In the genomic region with DNA sequence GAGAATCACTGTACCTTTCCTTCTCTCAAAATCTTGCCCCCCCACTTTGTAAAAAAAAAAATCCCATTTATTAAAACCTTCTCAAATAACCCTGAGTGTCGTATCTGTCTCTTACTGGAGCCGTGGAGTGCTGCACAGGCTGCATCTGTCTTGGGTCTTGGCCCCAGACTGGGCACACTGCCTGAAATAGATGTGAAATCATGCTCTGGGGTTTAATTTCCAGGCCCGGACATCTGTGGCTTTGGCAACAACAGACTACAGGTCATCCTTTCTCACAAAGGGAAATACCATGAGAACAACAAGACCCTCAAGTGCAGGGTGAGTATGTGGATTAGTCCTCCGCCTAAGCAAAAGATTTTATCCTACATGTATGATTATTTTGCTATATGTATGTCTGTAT, we compare ENCODE assay signal across 9 mouse cellular contexts. TPM values are rescaled to one million over a fixed set of nuclear protein-coding genes. Genes with fewer than 3 reads are reported as not detected.
A peak's percentile ranks its signal among the peaks of the same experiment; 100 is the strongest.
DNase-seq lines count a peak whose midpoint lies in the region.
"Had no signal": no experiment of that assay in that cellular context is flagged by ENCODE, and none has a peak within 500 bp of the region (broad histone marks: within the 10 kb centered on the region; RNA-seq: fewer than 3 reads in every experiment).

No protein-coding gene starts in this region.

- intact Hi-C loops in heart, postnatal 10 days (cut with DNase I): no loop called here

- DNase-seq in adrenal gland, postnatal 10 days: peak; percentile 64
- DNase-seq in adrenal gland, adult 8-10 months: no peak
- peak; percentile 54 for DNase-seq in ovary, postnatal 14 days (ENCODE audit: low spot score)
- no peak for DNase-seq in ovary, postnatal 36 days (ENCODE audit: low spot score)
- peak; percentile 82 for DNase-seq in heart, postnatal 10 days
- peak; percentile 73 for DNase-seq in testis, postnatal 14 days (ENCODE audit: low spot score)
- no peak for DNase-seq in frontal cortex, postnatal 36 days (ENCODE audit: low spot score in 2 of 2)
- no peak for DNase-seq in right cerebral cortex, postnatal 4 days

RNA-seq across cellular contexts. Expression of gene Calr4, which starts 7.6 kb away (rescaled TPM):
- 1 to 10 TPM in 1 of 2 experiments, under 1 TPM in 1; 0.90 to 1.8 TPM for total RNA-seq in adrenal gland, postnatal 10 days (2021)
- total RNA-seq in adrenal gland, adult 8-10 months (2022): under 1 TPM; 0.17 to 0.48 (median 0.35) TPM
- total RNA-seq in heart, postnatal 10 days (2021): under 1 TPM in 1 of 2 experiments, not detected in 1; 0.22 TPM
- total RNA-seq: common myeloid progenitor, adult 5-6 weeks had no signal

RNA-seq across cellular contexts. Expression of gene Eps15, which starts 38.1 kb away (rescaled TPM):
- 10 to 100 TPM; 59.2 to 60.8 TPM for total RNA-seq in adrenal gland, postnatal 10 days (2021)
- total RNA-seq in adrenal gland, adult 8-10 months (2022): 100 to 1,000 TPM in 2 of 4 experiments, 10 to 100 TPM in 2; 75.8 to 118 (median 94.2) TPM
- 10 to 100 TPM; 51.5 to 54.9 TPM for total RNA-seq in heart, postnatal 10 days (2021)

RNA-seq across cellular contexts. Expression of gene Osbpl9, which starts 39.9 kb away (rescaled TPM):
- total RNA-seq in adrenal gland, postnatal 10 days (2021): 100 to 1,000 TPM; 149 to 153 TPM
- 100 to 1,000 TPM; 123 to 159 (median 148) TPM for total RNA-seq in adrenal gland, adult 8-10 months (2022)
- total RNA-seq in heart, postnatal 10 days (2021): 10 to 100 TPM; 86.2 to 92.2 TPM

Comparison
In these comparisons a context has a peak if more than half of its experiments do, and no peak if none do; other contexts are left out.
1. DNase-seq: peak in adrenal gland, postnatal 10 days (single experiment), ovary, postnatal 14 days (single experiment), heart, postnatal 10 days (2 of 2) and testis, postnatal 14 days (single experiment); none in adrenal gland, adult 8-10 months (single experiment), ovary, postnatal 36 days (single experiment), frontal cortex, postnatal 36 days (0 of 2) and right cerebral cortex, postnatal 4 days (single experiment).